Mouse (Mus musculus) heart, embryonic 16.5 days (tissue): ENCODE results near the gene Pramel3. TPM values are rescaled to one million over a fixed set of nuclear protein-coding genes. Genes with fewer than 3 reads are reported as not detected.
"Not testable (repeated sequence)": the region's sequence is repeated elsewhere in the genome, so short reads cannot be mapped to it uniquely, and the experiment has no call there.

Source experiments
- ATAC-seq: fragments of 200-750 bp; cut with Nextera tagmentation; replicated peaks from 2 replicates; pipeline ENCODE4 v1.8.0; 2017; ENCODE audit warnings: moderate number of reproducible peaks; ENCODE audit not compliant: insufficient read depth, low FRiP score; ENCODE audit errors: extremely low read depth
- H3K27ac ChIP-seq: fragments of 300-500 bp; sonication (generic); 2 replicates; pipeline ENCODE4 v1.5.1; 2014; ENCODE audit warnings: mild to moderate bottlenecking, low read length, control low read depth, moderate library complexity
- H3K27me3 ChIP-seq: fragments of 300-500 bp; sonication (generic); 2 replicates; pipeline ENCODE4 v1.6.1; 2014; ENCODE audit warnings: low read length, mixed read lengths; ENCODE audit not compliant: control insufficient read depth, insufficient read depth
- H3K36me3 ChIP-seq: fragments of 300-500 bp; sonication (generic); 2 replicates; pipeline ENCODE4 v1.6.1; 2014; ENCODE audit not compliant: control insufficient read depth, insufficient read depth
- H3K4me1 ChIP-seq: fragments of 300-500 bp; sonication (generic); 2 replicates; pipeline ENCODE4 v1.6.1; 2014; ENCODE audit warnings: low read length, mixed read lengths; ENCODE audit not compliant: control insufficient read depth, insufficient read depth
- H3K4me2 ChIP-seq: fragments of 300-500 bp; sonication (generic); 2 replicates; pipeline ENCODE4 v1.6.1; 2014; ENCODE audit warnings: low read depth, mild to moderate bottlenecking, control low read depth, low read length
- H3K4me3 ChIP-seq: fragments of 300-500 bp; sonication (generic); 2 replicates; pipeline ENCODE4 v1.5.1; 2014; ENCODE audit warnings: mild to moderate bottlenecking, control low read depth, low read length
- H3K9ac ChIP-seq: fragments of 300-500 bp; sonication (generic); 2 replicates; pipeline ENCODE4 v1.6.1; 2014; ENCODE audit warnings: low read length, control low read depth
- H3K9me3 ChIP-seq: fragments of 300-500 bp; sonication (generic); replicated peaks from 2 replicates; pipeline ENCODE4 v1.6.1; 2016; ENCODE audit warnings: low read length; ENCODE audit not compliant: control insufficient read depth
- WGBS: fragments of 180-500 bp; shearing (Covaris S2); extraction: QIAGEN DNeasy Blood & Tissue Kit; methylation state at CpG from one replicate; pipeline ENCODE4 v1.1.7; 2014; 5-methylcytosine and 5-hydroxymethylcytosine counted together
- polyA plus RNA-seq: library from polyadenylated mRNA; unstranded; fragments of >200 nt; fragmentation: Nextera tagmentation; extraction: Ambion mirVana; gene quantifications from 2 replicates; pipeline ENCODE4 v1.2.1, GENCODE M21; 2015

Gene Pramel3
- 0.07 TPM in 1 of 2 replicates, not detected in the other for polyA plus RNA-seq

- H3K9ac ChIP-seq, ATAC-seq, H3K36me3 ChIP-seq, H3K27ac ChIP-seq, H3K4me2 ChIP-seq, H3K27me3 ChIP-seq, H3K9me3 ChIP-seq, H3K4me3 ChIP-seq, H3K4me1 ChIP-seq: not testable (repeated sequence)
- 91% methylated on average over 14 of the region's 14 CpGs for WGBS
Measured at GRCm38 (mm10) chrX:135302007-135302406, at the start of gene Pramel3. Pramel3 (plus strand) TSS chrX:135302307.

- not testable (repeated sequence) for H3K9ac ChIP-seq, ATAC-seq, H3K9me3 ChIP-seq, H3K27me3 ChIP-seq, H3K4me1 ChIP-seq, H3K27ac ChIP-seq, H3K4me2 ChIP-seq, H3K36me3 ChIP-seq, H3K4me3 ChIP-seq
- 42% methylated on average over 3 of the region's 6 CpGs for WGBS
Measured at GRCm38 (mm10) chrX:135360685-135361084, 58.6 kb downstream of the Pramel3 start.

- WGBS, result no CpG with 5 or more reads among the region's 4 CpGs
- H3K27ac ChIP-seq, ATAC-seq: not testable (repeated sequence)
Measured at GRCm38 (mm10) chrX:135361943-135362342, 59.8 kb downstream of the Pramel3 start.

More at GRCm38 (mm10) chrX:135361943-135362342, 59.8 kb downstream of the Pramel3 start:
- H3K9ac ChIP-seq, H3K9me3 ChIP-seq, H3K4me3 ChIP-seq, H3K4me1 ChIP-seq, H3K27me3 ChIP-seq, H3K4me2 ChIP-seq, H3K36me3 ChIP-seq: not testable (repeated sequence)

Other genes starting within 250 kb of the Pramel3 start
- gene Gm15023, start 124.7 kb upstream of the Pramel3 start, polyA plus RNA-seq, result not detected in 2 replicates
- 0.95 and 1.9 TPM in 2 replicates for gene Tceal6, start 91.6 kb upstream of the Pramel3 start, polyA plus RNA-seq
- gene Gm5128, start 71.0 kb downstream of the Pramel3 start, polyA plus RNA-seq, result not detected in 2 replicates
- not detected in 2 replicates for gene Gm7903, start 131.5 kb downstream of the Pramel3 start, polyA plus RNA-seq
- not detected in 2 replicates for gene AV320801, start 192.3 kb downstream of the Pramel3 start, polyA plus RNA-seq